Mouse (Mus musculus) liver, embryonic 14.5 days (tissue): Measurements from ENCODE around the gene Esp15. TPM values are rescaled to one million over a fixed set of nuclear protein-coding genes. Genes with fewer than 3 reads are reported as not detected.
"Not testable (repeated sequence)": the region's sequence is repeated elsewhere in the genome, so short reads cannot be mapped to it uniquely, and the experiment has no call there.

ENCODE experiments used
- ATAC-seq: fragments of 200-750 bp; cut with Nextera tagmentation; 2 replicates; pipeline ENCODE4 v1.8.0; 2017; ENCODE audit warnings: moderate number of reproducible peaks, mild to moderate bottlenecking, moderate library complexity; ENCODE audit not compliant: insufficient read depth
- DNase-seq, 3 experiments: peaks; one replicate each; pipeline ENCODE4 v3.0.0-alpha.2; 2012 to 2013; ENCODE audit warnings: low read depth in 3 of 3, low spot score in 3 of 3
- H3K27ac ChIP-seq: fragments of 300-500 bp; sonication (generic); 2 replicates; pipeline ENCODE4 v1.5.1; 2014; ENCODE audit warnings: moderate library complexity, mild to moderate bottlenecking, control low read depth, inconsistent platforms
- H3K27me3 ChIP-seq: fragments of 300-500 bp; sonication (generic); 2 replicates; pipeline ENCODE4 v1.6.1; 2014; ENCODE audit warnings: mild to moderate bottlenecking, low read length, moderate library complexity; ENCODE audit not compliant: control insufficient read depth, insufficient read depth
- H3K36me3 ChIP-seq: fragments of 300-500 bp; sonication (generic); replicated peaks from 2 replicates; pipeline ENCODE4 v1.6.1; 2014; ENCODE audit warnings: low read depth; ENCODE audit not compliant: control insufficient read depth, insufficient read depth
- H3K4me1 ChIP-seq, 2 experiments: fragments of 200-500 bp in 1 of 2; fragments of 300-500 bp in 1 of 2; sonication (generic) in 1 of 2; replicated peaks; 2 replicates each; pipeline ENCODE4 v1.6.1; 2012 to 2014; ENCODE audit warnings: antibody characterized with exemption in 1 of 2, inconsistent platforms in 1 of 2, low read length in 1 of 2; ENCODE audit not compliant: control insufficient read depth in 2 of 2, insufficient read depth in 2 of 2
- H3K4me2 ChIP-seq: fragments of 300-500 bp; sonication (generic); 2 replicates; pipeline ENCODE4 v1.6.1; 2014; ENCODE audit warnings: low read depth, mild to moderate bottlenecking, control low read depth, moderate library complexity
- H3K4me3 ChIP-seq, 2 experiments: fragments of 200-500 bp in 1 of 2; fragments of 300-500 bp in 1 of 2; sonication (generic) in 1 of 2; 2 replicates each; pipeline ENCODE4 v1.5.1; 2012 to 2014; ENCODE audit warnings: low read depth in 2 of 2, low read length in 2 of 2, mild to moderate bottlenecking in 2 of 2, control low read depth in 1 of 2, inconsistent platforms in 1 of 2, moderate library complexity in 1 of 2; ENCODE audit not compliant: insufficient read depth in 1 of 2
- H3K9ac ChIP-seq: fragments of 300-500 bp; sonication (generic); replicated peaks from 2 replicates; pipeline ENCODE4 v1.6.1; 2014; ENCODE audit warnings: mild to moderate bottlenecking, control low read depth, moderate library complexity
- H3K9me3 ChIP-seq: fragments of 300-500 bp; sonication (generic); 2 replicates; pipeline ENCODE4 v1.6.1; 2016; ENCODE audit warnings: low read length, mixed read lengths; ENCODE audit not compliant: control insufficient read depth
- CTCF ChIP-seq: IDR thresholded peaks from 2 replicates; pipeline ENCODE4 v1.5.1; 2016; ENCODE audit warnings: antibody characterized with exemption, low read depth, control low read depth
- EP300 ChIP-seq: IDR thresholded peaks from 2 replicates; pipeline ENCODE4 v1.6.1; 2016; ENCODE audit warnings: antibody characterized with exemption, low read depth
- WGBS: fragments of 180-500 bp; shearing (Covaris S2); extraction: QIAGEN DNeasy Blood & Tissue Kit; methylation state at CpG from one replicate; pipeline ENCODE4 v1.1.7; 2014; ENCODE audit not compliant: insufficient replicate concordance; 5-methylcytosine and 5-hydroxymethylcytosine counted together
- polyA plus RNA-seq, 2 experiments: library from polyadenylated mRNA; depleted of rRNA in 1 of 2; stranded (reverse) in 1 of 2; unstranded in 1 of 2; fragments of >200 nt; fragmentation: Nextera tagmentation in 1 of 2; extraction: Ambion mirVana in 1 of 2; gene quantifications; 2 replicates each; pipeline versions ENCODE4 v1.2.1 to v1.2.3; 2012 to 2014

The Esp15 gene
- not detected in 2 replicates for polyA plus RNA-seq (2012; rRNA removed)
- polyA plus RNA-seq (2014; fragmentation: Nextera tagmentation; extraction: Ambion mirVana): not detected in 2 replicates

DNA sequence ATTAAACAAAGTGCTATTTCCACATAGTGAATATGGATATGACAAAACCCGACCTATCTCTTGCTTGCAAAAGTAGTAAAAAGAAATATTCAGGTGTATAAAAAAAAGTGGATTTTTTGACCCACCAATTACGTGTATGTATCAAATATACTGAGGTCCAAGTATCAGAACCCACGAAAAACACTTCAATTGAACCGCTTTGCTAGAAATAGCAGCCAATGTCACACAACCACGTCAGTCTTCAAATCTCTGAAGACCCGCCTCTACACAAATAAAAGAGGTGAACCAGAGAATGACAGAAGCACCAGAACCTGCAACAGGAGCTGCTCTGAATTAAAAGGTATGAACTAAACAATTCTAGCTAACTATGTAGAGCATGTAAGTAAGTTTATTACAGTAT is at the start of gene Esp15:
Gene Esp15 (plus strand): TSS at position 301 of the 400 bp plus-strand sequence.
- H3K27me3 ChIP-seq, H3K4me3 ChIP-seq, H3K4me1 ChIP-seq, H3K9ac ChIP-seq, H3K36me3 ChIP-seq, H3K9me3 ChIP-seq, DNase-seq, ATAC-seq, H3K4me2 ChIP-seq, H3K27ac ChIP-seq: not testable (repeated sequence)
- 48% methylated on average over 6 of the region's 6 CpGs for WGBS

DNA sequence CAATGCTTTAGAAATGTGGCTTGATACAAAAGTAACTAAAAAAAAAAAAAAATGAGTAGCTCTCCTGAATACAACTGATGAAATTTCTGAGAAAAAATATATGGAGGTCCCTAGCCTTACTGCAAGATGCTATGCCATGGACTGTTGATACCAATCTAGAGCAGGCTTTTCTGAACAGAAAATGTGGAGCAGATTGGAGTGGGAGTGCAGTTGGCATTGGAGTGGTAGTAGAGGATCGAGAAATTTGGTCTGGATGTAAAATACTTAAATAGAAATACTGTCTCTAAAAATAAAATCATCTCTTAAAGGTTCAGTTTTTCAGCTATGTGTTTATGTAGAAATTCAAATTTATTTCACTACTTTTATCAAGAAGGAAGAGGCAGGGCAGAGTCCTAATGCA is 49.2 kb upstream of the Esp15 start:
- no peak overlapping the region for H3K4me2 ChIP-seq
- ATAC-seq (no peak), DNase-seq (no peak)
- H3K36me3 ChIP-seq: no peaks in the 10 kb centered on the region
- H3K9me3 ChIP-seq: no peaks in the 10 kb centered on the region
- no peaks in the 10 kb centered on the region for H3K27me3 ChIP-seq
- WGBS: 23% methylated on average over 1 of the region's 1 CpGs
- no peaks in the 10 kb centered on the region for H3K4me1 ChIP-seq
- TF ChIP-seq CTCF (no peak), EP300 (no peak)
- no peak overlapping the region for H3K9ac ChIP-seq
- no peak overlapping the region for H3K4me3 ChIP-seq
- H3K27ac ChIP-seq: no peak overlapping the region

Other genes with a start within 250 kb of the Esp15 start
- not detected in 2 replicates for gene Esp18, start 234.6 kb upstream of the Esp15 start, polyA plus RNA-seq (2012; rRNA removed)
- gene Esp18, start 234.6 kb upstream of the Esp15 start, polyA plus RNA-seq (2014; fragmentation: Nextera tagmentation; extraction: Ambion mirVana): not detected in 2 replicates
- gene Esp16, start 104.8 kb upstream of the Esp15 start, polyA plus RNA-seq (2012; rRNA removed): not detected in 2 replicates
- gene Esp16, start 104.8 kb upstream of the Esp15 start, polyA plus RNA-seq (2014; fragmentation: Nextera tagmentation; extraction: Ambion mirVana): not detected in 2 replicates